Mouse (Mus musculus) spleen, embryonic (tissue): ENCODE data around the gene Mvb12a.

Experiments
- CTCF ChIA-PET: fragments of 350-600 bp; sonication (Branson Sonifier 250); formaldehyde crosslinking; loops from one replicate; lab custom pipeline; 2022; lab: Charles Lee

The Mvb12a gene

DNA sequence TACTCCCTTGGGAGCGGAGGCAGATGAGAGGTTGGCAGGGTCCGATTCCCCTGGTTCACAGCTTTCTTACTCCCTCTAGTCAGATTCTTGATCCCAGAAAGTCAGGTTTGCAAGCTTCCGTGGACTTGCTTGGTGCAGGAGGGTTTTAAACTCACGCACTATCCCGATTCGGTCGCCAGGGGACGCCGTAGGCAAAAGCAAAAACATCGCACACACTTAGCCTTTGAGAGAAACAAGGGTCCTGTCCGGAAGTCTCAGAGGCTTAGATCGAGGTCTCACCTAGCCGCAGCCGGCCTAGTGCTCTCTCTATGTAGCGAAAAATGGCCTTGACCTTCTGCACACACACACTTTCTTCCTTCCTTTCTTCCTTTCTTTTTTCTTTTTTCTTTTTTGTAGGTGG, 18.7 kb downstream of the Mvb12a start:
- CTCF ChIA-PET: interaction anchor here (0.6 to 1.6 kb wide), 3 partner anchors 16 to 99 kb away, joined by 3 to 4 read pairs (median 4); no protein-coding TSS in a partner anchor

- CTCF ChIA-PET: interaction anchor here (0.7 to 1.6 kb wide), 5 partner anchors 22 to 98 kb away, joined by 3 to 5 read pairs (median 4); no protein-coding TSS in a partner anchor
Observed at GRCm38 (mm10) chr8:71562751-71563150, 20.0 kb downstream of the Mvb12a start.

DNA sequence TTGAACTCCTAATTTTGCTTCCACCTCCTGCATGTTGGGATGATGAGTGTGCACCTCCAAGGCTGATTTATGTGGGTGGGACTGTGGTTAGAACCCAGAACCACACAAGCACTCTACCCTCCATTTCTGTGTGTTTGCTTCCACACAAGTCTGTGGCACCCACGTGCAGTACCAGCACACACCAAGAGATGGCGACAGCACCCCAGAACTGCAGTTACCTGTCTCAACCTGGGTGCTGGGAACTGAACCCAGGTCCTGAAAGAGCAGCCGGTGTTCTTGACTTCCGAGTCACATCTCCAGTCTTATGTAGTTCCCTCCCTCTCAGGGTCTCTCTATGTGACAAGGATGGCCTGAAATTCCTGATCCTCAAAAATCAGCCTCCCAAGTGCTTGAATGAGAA, 21.3 kb downstream of the Mvb12a start:
- CTCF ChIA-PET: interaction anchor here (0.6 kb wide), 1 partner anchor 71 kb away, joined by 4 read pairs; no protein-coding TSS in a partner anchor

DNA sequence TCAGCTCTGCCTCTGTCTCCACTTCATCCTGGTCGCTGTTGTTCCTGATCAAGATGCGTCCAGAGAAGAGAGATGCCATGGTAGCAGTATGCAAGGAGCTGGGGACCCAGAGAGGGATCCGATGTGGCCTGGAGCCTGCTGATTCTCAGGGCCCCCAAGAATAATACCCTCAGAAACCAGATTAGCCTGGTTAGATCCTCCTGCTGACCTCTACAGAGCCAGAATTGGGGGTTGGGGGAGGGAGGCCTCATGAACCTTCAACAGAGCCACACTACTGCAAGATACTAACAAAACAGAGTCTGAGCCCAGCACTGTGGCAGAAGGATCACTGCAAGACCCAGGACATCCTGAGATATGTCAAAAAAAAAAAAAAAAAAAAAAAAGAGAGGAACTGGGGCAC, 23.8 kb downstream of the Mvb12a start, which contains the start of gene Nxnl1:
Gene Nxnl1 (minus strand): TSS at position 101 of the 400 bp plus-strand sequence.
- CTCF ChIA-PET: no interaction called here

DNA sequence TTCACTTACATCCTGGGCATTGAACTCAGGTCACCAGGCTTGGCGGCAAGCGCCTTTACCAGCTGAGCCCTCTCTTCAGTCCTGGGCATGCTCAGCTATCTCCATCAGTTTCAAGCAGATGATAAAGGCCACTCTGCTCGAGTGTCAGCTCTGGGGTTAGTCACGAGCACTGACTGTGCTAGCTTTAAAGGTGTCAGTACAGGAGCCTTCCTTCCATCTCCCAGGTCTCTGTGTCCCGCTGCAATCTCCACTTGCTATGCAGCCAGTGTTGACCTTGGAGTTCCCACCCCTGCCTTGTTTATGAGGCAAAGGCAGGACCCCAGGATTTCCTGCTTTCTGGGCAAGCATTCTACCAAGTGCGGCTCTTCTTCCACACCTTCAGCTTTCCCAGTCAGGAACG, 24.9 kb downstream of the Mvb12a start:
- CTCF ChIA-PET: interaction anchor here (0.6 kb wide), 1 partner anchor 19 kb away, joined by 4 read pairs; no protein-coding TSS in a partner anchor

GRCm38 (mm10) chr8:71568387-71568937, 25.7 kb downstream of the Mvb12a start, which contains the start of gene Slc27a1:
Slc27a1 (plus strand) TSS chr8:71568882.
- CTCF ChIA-PET: interaction anchor here (0.6 to 1.6 kb wide), 3 partner anchors 23 to 85 kb away, joined by 3 to 6 read pairs (median 6); no protein-coding TSS in a partner anchor

DNA sequence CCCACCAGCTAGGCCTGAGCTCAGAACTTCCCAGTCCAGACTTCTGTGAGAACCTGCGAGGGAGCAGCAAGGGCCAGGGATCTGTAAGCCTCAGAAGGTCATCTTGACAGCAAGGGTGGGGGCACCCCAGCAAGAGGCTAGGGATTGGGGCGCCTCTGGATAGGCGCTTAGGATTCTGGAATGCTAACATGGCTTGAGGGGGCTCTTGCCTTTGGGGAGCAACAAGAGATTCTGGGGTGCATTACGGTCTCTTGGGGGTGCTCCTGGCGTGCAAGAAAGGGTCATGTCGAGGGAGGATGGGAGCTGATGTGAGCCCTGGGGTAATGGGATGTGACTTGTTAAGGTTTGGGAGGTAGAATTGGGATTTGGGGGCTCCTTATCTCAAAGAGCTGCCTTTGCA, 26.2 kb downstream of the Mvb12a start:
- CTCF ChIA-PET: interaction anchor here (0.6 to 1.6 kb wide), 3 partner anchors 22 to 85 kb away, joined by 3 to 6 read pairs (median 6); no protein-coding TSS in a partner anchor

DNA sequence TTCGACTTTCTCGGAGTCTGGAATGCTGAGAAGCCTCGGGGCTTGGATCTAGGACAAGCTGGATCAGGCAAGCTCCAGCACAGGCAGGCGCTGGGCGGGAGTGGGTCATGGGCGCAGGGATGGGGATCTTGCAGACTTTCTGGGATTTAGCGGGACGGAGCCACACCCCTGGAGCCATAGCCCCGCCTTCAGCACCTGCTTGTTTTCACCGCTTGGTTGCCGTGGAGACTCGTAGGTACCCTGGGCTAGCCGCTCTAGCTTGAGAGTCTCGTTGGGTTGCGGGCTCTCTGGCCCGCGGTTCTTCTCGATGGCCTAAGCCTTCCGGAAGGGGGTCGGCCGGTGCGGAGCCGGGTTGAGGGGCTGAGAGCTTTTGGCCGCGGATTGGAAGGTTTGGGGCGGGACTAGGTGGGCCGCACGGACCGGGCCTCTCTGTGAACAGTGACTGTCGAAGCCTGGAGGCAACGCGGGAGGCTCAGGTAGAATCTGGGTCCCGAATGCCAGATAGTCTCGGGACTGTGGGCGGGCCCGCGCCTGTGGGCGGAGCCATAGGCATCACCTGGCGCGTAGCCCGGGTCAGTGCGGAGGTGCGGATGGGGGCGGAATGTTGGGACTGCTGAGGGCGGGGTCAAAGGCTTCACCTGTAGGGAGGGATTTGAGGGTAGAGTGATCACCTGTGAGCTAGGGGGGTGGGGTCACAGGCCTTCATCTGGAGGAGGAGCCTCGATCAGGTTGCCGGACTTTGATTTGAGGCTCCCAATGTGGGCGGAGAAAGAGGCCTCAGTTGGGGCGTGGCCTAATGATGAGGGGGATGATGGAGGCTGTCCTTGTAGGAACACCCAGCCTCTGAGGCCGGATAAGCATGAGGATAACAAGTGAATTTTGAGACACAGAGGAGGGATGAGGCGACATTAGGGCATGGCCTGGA, 26.9 kb downstream of the Mvb12a start:
- CTCF ChIA-PET: interaction anchor here (0.6 to 1.6 kb wide), 3 partner anchors 21 to 619 kb away, joined by 3 to 6 read pairs (median 4); no protein-coding TSS in a partner anchor

GRCm38 (mm10) chr8:71570291-71570954, 27.7 kb downstream of the Mvb12a start:
- CTCF ChIA-PET: no interaction called here

GRCm38 (mm10) chr8:71572077-71572476, 29.4 kb downstream of the Mvb12a start:
- CTCF ChIA-PET: interaction anchor here (0.8 kb wide), 1 partner anchor 705 kb away, joined by 3 read pairs; no protein-coding TSS in a partner anchor

DNA sequence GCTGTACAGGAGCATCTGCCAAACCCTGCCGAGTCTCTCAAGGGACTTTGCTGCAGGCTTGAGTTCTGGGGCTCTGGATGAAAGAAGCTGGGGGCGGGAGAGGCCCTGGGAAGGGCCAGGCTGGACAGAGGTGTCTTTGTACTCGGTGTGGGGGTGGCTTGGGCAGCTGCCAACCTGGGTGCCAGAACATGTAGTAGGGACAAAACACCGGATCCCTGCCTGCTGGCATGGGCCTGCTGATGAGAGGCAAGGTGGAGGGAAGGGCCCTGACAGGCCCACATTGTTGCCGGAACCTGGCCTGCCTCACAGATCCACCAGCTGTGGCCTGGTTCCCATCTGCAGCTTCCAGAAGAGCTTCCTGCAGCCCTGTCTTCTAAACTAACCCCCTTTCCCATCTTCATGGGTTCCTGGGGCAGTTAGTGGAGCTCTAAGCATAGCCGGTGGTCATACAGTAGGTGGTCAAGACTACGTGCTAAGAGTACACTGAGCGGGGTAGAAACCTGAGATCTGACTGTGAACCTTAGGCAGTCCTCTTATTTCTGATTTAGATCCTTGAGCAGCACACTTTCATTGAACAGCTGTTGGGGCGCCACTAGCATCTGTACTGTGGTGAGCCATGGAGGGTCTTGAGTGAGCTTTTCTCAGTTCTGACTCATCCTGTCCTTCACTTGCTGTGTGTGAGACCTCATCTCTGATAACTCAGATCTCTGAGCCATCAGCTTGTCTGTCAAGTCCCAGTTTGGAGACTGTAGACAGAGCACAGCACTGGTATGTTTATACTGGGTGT, 30.3 kb downstream of the Mvb12a start:
- CTCF ChIA-PET: no interaction called here

DNA sequence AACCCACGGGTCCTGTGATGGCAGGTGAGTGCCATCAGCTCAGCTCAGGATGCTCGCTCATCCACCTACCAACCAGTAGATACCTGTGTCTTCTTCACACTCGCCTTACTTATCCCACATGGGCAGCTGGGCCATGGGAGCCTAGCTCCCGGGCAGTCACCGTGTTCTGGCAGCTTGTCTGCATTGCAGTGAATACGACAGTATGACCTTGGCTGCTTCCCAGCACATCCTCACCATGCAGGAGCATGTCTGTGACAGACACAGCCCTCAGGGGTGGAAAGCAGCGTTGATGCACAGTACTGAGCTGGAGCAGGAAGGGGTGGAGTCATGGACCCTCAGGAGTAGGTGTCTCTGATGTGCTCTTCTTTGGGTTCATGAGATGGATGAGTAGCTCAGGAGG, 31.7 kb downstream of the Mvb12a start:
- CTCF ChIA-PET: interaction anchor here (1.0 kb wide), 1 partner anchor 9 kb away, joined by 3 read pairs; no protein-coding TSS in a partner anchor

DNA sequence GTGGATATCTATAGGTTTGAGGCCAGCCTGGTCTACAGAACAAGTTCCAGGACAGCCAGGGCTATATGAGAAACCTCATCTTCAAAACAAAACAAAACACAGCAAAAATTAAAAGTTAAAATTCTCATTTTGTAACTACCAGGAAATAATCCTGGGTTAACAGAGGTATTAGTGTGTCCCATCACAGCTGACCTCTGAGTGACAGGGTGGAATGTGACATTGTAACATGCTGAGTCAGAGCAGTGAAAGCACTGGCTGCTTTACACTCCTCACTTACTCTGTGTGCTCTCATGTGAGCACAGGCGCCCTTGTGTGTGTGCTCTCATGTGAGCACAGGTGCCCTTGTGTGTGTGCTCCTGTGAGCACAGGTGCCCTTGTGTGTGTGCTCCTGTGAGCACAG, 32.3 kb downstream of the Mvb12a start:
- CTCF ChIA-PET: interaction anchor here (1.0 kb wide), 1 partner anchor 10 kb away, joined by 3 read pairs; no protein-coding TSS in a partner anchor

DNA sequence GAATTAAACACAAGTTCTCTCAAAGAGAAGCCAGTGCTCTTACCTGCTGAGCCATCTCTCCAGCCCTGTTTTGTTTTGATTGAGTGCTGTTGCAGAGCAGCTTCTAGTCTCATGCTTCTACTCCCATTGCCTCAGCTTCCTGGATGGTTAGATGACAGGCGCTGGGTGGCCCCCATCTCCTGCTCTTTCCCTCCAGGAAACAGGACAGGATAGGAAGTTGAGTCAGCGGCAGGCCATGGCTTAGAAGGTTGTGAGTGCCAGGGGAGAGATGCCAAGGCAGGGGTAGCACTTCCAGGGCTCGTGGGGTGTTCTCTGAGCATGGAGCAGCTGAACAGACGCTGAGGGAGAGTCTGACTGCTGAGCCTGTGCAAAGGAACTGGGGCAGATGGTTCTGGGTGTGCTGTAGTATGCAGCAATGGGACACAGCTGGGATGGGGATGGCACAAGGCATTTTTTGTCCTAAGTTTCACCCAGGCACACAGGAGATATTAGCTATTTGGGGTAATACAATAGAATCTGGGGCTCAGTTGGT, 35.2 kb downstream of the Mvb12a start:
- CTCF ChIA-PET: interaction anchor here (0.7 kb wide), 1 partner anchor 12 kb away, joined by 3 read pairs; no protein-coding TSS in a partner anchor

- CTCF ChIA-PET: no interaction called here
Observed at GRCm38 (mm10) chr8:71579009-71579408, 36.3 kb downstream of the Mvb12a start.

DNA sequence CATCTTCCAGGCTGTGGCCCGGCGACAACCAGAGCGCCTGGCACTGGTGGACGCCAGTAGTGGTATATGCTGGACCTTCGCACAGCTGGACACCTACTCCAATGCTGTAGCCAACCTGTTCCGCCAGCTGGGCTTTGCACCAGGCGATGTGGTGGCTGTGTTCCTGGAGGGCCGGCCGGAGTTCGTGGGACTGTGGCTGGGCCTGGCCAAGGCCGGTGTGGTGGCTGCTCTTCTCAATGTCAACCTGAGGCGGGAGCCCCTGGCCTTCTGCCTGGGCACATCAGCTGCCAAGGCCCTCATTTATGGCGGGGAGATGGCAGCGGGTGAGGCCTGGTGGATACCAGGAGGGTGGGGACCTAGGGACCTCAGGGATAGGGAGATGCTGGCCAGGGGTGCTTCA, 36.8 kb downstream of the Mvb12a start:
- CTCF ChIA-PET: no interaction called here

DNA sequence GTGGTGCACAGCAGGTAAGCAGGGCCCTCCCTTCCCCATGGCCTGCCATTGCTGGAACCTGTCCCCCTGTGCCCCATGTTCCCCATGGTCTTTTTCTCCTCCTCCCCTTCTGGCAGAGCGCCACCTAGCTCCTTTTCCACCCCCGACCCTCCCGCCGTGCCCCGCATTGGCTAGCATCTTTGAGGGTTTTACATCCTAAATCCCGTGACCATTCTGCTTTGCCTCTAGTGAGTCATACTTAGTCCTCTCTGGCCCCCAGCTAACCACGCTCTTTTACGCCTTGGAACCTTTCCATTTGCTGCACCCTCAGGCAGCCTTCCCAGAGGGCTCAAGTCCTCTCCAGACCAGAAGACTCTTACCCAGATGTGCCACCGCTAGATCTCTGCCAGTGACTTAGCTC, 37.5 kb downstream of the Mvb12a start:
- CTCF ChIA-PET: no interaction called here

DNA sequence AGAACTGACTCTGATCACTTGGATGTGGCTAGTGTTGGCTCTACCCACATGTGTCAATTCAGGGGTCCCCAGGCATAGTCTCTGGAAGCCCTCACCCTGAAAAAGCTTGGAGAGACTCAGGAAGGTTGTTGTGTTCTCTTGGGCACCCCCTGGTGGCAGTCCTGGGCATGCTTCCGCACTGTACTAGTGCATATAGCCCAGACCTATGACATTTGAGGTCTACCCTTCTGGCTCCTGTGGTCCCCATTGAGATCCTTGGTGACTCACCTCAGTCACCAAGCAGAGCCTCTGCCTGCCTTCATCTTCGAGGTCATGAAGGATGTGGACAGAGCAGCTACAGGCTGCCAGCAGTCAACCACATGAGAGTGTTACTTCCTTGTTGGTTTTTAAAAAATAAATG, 44.2 kb downstream of the Mvb12a start:
- CTCF ChIA-PET: interaction anchor here (0.6 to 0.7 kb wide), 3 partner anchors 19 to 724 kb away, joined by 4 to 6 read pairs (median 4); partner anchors contain the start of gene Kcnn1

DNA sequence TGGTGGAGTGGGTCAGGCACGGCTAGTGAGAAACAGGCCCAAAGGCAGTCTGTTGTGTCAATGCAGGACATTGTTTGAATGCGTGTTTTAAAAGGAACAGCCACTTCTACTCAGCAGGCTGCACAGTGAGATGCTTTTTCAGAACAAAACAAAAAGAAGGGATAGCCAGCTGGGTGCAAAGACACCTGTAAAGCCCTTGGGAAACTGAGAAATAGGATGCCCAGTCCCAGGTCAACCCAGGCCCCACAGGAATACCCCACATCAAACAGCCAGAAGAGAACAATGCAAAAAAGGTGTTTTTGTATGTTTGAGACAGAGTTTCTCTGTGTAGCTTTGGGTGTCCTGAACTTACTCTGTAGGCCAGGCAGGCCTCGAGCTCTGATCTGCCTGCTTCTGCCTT, 46.0 kb downstream of the Mvb12a start:
- CTCF ChIA-PET: interaction anchor here (0.6 kb wide), 1 partner anchor 119 kb away, joined by 3 read pairs; no protein-coding TSS in a partner anchor

DNA sequence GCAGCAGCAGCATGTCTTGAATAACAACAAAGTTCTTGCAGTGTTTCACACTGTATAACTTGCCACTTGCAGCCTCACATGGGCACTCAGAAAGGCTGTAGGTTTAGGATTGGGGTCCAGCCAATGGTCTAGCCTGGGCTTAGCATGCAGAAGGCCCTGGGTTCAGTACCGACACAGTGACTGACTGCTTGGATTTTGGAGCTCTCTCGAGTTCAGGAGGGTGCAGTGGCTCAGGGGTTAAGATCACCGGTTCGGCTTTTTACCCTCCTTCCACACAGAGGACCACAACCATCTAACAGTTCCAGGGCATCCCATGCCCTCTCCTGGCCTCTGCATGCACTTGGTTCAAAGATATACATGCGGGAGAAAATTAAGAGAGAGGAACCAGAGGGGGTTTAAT, 48.3 kb downstream of the Mvb12a start:
- CTCF ChIA-PET: interaction anchor here (1.8 kb wide), 1 partner anchor 22 kb away, joined by 6 read pairs; the partner anchor contains the start of gene Slc27a1
